Mouse (Mus musculus) neural tube, embryonic 13.5 days (tissue): ENCODE data around the gene Rabepk. TPM values are rescaled to one million over a fixed set of nuclear protein-coding genes. Genes with fewer than 3 reads are reported as not detected.
"Not testable (repeated sequence)": the region's sequence is repeated elsewhere in the genome, so short reads cannot be mapped to it uniquely, and the experiment has no call there.

ENCODE experiments used
- ATAC-seq: fragments of 200-750 bp; cut with Nextera tagmentation; 2 replicates; pipeline ENCODE4 v1.8.0; 2017; ENCODE audit warnings: low read depth, mild to moderate bottlenecking, moderate TSS enrichment, moderate library complexity
- H3K27ac ChIP-seq: fragments of 300-500 bp; sonication (generic); replicated peaks from 2 replicates; pipeline ENCODE4 v1.5.1; 2015; ENCODE audit warnings: moderate library complexity, mild to moderate bottlenecking, inconsistent platforms
- H3K27me3 ChIP-seq: fragments of 300-500 bp; sonication (generic); 2 replicates; pipeline ENCODE4 v1.6.1; 2015; ENCODE audit warnings: mild to moderate bottlenecking, inconsistent platforms
- H3K36me3 ChIP-seq: fragments of 300-500 bp; sonication (generic); 2 replicates; pipeline ENCODE4 v1.6.1; 2015; ENCODE audit warnings: mild to moderate bottlenecking, inconsistent platforms
- H3K4me1 ChIP-seq: fragments of 300-500 bp; sonication (generic); replicated peaks from 2 replicates; pipeline ENCODE4 v1.6.1; 2015; ENCODE audit warnings: inconsistent platforms
- H3K4me2 ChIP-seq: fragments of 300-500 bp; sonication (generic); 2 replicates; pipeline ENCODE4 v1.6.1; 2015; ENCODE audit warnings: inconsistent platforms, mild to moderate bottlenecking, moderate library complexity
- H3K4me3 ChIP-seq: fragments of 300-500 bp; sonication (generic); 2 replicates; pipeline ENCODE4 v1.5.1; 2015; ENCODE audit warnings: mild to moderate bottlenecking, inconsistent platforms
- H3K9ac ChIP-seq: fragments of 300-500 bp; sonication (generic); 2 replicates; pipeline ENCODE4 v1.6.1; 2015; ENCODE audit warnings: moderate library complexity, mild to moderate bottlenecking, inconsistent platforms
- H3K9me3 ChIP-seq: fragments of 300-500 bp; sonication (generic); 2 replicates; pipeline ENCODE4 v1.6.1; 2016; ENCODE audit warnings: inconsistent platforms
- WGBS: fragments of 180-500 bp; shearing (Covaris S2); methylation state at CpG from one replicate; pipeline ENCODE4 v1.1.7; 2015; 5-methylcytosine and 5-hydroxymethylcytosine counted together
- polyA plus RNA-seq: library from polyadenylated mRNA; unstranded; fragments of >200 nt; fragmentation: Nextera tagmentation; extraction: Ambion mirVana; gene quantifications from 2 replicates; pipeline ENCODE4 v1.2.1, GENCODE M21; 2015

Rabepk gene
- polyA plus RNA-seq = 25.7 and 27.1 TPM in 2 replicates

DNA sequence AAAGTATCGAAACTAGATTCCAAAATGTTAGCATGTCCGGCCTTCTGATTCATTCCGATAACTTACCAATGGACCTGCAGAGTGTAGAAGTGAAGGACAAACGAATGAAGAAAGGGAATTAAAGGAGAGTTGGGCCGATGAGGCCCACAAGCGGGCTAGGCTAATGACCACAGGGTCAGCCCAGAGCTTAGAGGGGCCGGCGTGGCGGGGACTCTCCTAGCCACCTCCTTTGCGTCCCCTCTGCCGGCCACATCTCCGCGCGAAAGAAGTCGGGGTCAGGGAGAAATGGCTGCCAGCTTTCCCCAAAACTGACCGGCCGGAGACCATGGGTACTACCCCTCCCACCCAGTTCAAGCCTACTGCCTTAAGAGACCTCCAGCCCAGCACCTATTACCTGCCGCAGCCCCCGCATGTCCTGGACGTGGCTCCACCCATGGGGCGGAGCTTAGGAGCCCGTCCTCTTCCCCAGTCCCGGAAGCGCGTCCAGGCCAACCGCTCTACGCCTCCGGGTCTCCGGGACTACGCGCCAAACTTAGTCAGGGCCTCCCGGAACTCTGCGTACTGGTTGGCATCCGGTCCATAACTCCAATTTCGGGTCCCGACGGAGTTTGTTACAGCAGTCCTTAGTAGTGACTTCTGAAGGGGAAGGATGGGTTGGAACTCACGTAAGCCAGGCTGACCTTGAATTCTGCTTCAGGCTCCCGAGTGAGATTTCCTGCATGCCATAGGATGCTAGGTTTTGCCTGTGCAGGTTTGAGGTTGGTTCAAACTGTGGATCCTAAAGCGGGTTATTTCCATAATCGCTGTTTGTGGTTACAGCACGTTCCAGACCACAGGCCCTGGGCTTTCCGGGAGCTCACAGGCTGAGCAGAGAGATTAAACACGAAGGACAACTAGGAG is at the start of gene Rabepk:
Gene Rabepk, minus strand, starts transcription at position 556 of the 900 bp plus-strand sequence.
- H3K9me3 ChIP-seq = no peaks in the 10 kb centered on the region
- no peak within 1 kb of the TSS for H3K27ac ChIP-seq
- peak within 1 kb of the TSS; percentile 61 for H3K4me3 ChIP-seq
- 5% methylated on average over 44 of the region's 44 CpGs for WGBS
- H3K36me3 ChIP-seq = peaks cover 5% of the 10 kb centered on the region; the same call in 1 of the 2 replicates
- no peaks in the 10 kb centered on the region for H3K27me3 ChIP-seq
- peak; percentile 45 for ATAC-seq
- peak within 1 kb of the TSS; percentile 77 for H3K4me2 ChIP-seq
- H3K9ac ChIP-seq = peak within 1 kb of the TSS; percentile 74
- H3K4me1 ChIP-seq = peaks cover 26% of the 10 kb centered on the region

DNA sequence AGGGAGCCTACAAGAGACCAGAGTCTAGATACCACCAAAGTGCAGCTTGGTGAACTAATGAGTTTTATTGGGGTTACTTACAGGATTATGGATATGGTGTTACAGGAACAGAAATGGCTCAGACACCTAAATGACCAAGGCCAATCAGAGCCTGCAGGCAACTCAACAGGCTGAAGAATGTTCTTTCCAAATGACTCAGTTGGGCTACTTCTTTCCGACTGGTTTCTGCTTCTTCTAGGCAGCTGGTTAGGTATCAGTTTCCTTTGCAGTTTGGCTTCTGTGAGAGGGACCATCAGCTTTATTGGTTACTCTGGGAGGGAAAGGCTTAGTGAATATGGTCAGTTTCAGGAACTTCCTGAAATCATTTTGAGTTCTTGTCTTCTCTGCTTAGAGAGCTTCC is 48.0 kb upstream of the Rabepk start:
- WGBS = 88% methylated on average over 1 of the region's 1 CpGs
- Histone ChIP-seq H3K4me3 (no peak overlapping the region), H3K36me3 (peaks cover 39% of the 10 kb centered on the region), H3K9ac (no peak overlapping the region), H3K4me2 (no peak overlapping the region), H3K4me1 (no peaks in the 10 kb centered on the region), H3K27ac (no peak overlapping the region), H3K27me3 (no peaks in the 10 kb centered on the region), H3K9me3 (no peaks in the 10 kb centered on the region)
- ATAC-seq = no peak

DNA sequence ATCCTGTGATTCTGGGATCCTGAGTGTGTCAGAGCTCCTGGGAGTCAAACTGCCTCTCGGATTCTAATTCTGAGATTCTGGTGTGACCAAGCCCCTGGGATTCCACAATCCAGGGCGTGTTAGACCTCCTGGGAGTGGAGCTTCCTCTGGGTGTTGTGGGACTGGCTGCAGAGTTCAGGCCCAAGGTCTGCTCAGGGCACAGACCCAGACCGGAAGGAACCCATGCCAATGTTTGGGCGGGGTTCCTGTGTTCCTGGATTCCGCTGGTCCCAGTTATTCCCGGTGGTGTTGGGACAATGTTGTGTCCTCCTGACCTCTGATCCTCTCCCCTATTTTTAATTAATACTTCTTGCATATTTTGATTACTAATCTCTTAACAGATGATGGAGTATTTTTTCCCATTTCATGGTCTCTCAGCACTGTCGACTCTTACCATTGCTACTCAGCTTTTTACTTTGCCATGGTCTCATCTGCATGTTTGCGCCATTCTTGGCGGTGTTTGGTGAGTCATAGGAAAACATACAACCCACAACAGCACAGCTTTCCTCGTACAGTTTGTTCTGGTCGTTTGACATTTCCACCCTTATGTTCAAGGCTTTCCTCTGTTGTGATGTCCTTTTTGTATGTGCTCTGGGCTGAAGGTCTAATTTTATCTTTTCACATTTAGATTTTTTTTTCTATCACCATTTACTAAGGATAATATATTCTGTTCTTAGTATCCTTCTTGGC is 43.7 kb upstream of the Rabepk start:
- 86% methylated on average over 11 of the region's 11 CpGs for WGBS
- Histone ChIP-seq H3K4me3 (no peak overlapping the region), H3K36me3 (no peaks in the 10 kb centered on the region), H3K27me3 (no peaks in the 10 kb centered on the region; the same call in 1 of the 2 replicates), H3K27ac (no peak overlapping the region), H3K4me2 (no peak overlapping the region), H3K4me1 (no peaks in the 10 kb centered on the region), H3K9me3 (no peaks in the 10 kb centered on the region), H3K9ac (no peak overlapping the region)
- no peak for ATAC-seq

DNA sequence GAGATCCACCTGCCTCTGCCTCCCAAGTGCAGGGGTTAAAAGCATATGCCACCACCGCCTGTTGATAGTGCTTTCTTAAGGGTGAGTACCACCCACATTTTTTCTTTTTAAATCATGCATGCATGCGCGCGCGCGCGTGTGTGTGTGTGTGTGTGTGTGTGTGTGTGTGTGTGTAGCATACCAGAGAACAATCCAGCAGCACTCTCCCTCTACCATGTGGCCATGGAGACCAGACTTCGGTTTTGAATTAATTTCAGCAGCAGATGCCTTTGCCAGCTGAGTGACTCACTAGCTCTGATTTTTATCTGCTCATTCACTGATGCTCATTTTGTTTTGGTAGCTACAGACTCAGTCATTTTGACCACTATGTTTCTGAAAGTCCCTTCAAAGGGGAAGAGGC is 42.0 kb upstream of the Rabepk start:
- Histone ChIP-seq H3K4me3 (no peak overlapping the region), H3K4me2 (no peak overlapping the region), H3K9me3 (no peaks in the 10 kb centered on the region), H3K36me3 (no peaks in the 10 kb centered on the region), H3K4me1 (no peaks in the 10 kb centered on the region), H3K9ac (no peak overlapping the region), H3K27me3 (peaks cover 8% of the 10 kb centered on the region), H3K27ac (no peak overlapping the region)
- no peak for ATAC-seq
- WGBS = 88% methylated on average over 8 of the region's 8 CpGs

DNA sequence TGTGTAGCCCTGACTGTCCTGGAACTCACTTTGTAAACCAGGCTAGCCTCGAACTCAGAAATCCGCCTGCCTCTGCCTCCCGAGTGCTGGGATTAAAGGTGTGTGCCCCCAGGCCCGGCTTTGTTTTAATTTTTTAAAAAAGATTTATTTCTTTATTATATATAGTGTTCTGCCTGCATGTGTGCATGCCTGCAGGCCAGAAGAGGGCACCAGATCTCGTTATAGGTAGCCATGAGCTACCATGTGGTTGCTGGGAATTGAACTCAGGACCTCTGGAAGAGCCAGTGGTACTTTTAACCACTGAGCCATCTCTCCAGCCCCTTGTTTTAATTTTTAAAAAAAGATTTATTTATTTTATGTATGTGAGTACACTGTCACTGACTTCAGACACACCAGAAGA is 40.4 kb upstream of the Rabepk start:
- H3K27me3 ChIP-seq = not testable (repeated sequence)

DNA sequence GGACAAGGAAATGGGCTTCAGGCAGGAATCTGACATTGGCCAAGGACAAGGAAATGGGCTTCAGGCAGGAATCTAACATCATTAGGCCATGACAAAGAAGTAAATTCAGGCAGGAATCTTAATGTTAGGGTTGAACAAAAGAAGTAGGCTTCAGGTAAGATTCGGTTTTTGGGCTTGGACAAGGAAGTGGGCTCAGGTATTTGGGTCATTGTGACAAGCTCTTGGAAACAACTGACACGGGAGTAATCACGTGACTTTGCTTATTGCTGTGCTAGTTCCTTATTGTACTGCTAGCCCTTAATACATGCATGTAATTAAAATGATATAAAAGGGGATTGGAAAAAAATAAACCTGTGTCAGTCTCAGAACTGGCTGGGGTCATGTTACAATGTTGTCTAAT is 36.0 kb upstream of the Rabepk start:
- Histone ChIP-seq H3K4me1 (no peaks in the 10 kb centered on the region), H3K4me3 (no peak overlapping the region), H3K27ac (no peak overlapping the region), H3K36me3 (no peaks in the 10 kb centered on the region), H3K4me2 (no peak overlapping the region), H3K27me3 (peaks cover 14% of the 10 kb centered on the region), H3K9ac (no peak overlapping the region), H3K9me3 (no peaks in the 10 kb centered on the region)
- WGBS = 75% methylated on average over 3 of the region's 3 CpGs
- ATAC-seq = no peak

More for the DNA sequence above, 40.4 kb upstream of the Rabepk start:
- WGBS = 82% methylated on average over 5 of the region's 5 CpGs
- not testable (repeated sequence) for H3K27ac ChIP-seq, H3K4me1 ChIP-seq, ATAC-seq, H3K4me2 ChIP-seq, H3K36me3 ChIP-seq, H3K9me3 ChIP-seq, H3K4me3 ChIP-seq, H3K9ac ChIP-seq

DNA sequence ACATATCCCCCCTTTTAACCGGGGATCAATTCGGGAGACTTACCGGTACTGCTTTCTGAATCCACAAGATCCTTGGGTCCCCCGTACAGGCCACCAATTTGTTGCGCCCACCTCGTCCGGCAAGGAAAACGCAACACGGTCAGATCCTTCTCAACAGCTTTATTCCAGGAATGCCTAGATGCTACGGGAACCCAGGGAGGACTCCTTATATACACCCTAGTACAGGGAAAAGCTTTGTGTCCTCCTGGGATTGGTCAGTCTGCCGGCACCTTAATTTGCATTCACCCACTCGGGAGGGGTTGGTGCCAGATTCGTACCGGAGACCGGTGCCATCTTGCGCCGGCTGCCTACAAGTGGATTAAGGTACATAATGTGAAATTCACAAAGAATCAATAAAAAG is 33.9 kb upstream of the Rabepk start:
- Histone ChIP-seq H3K4me2 (no peak overlapping the region), H3K4me3 (no peak overlapping the region), H3K9me3 (no peaks in the 10 kb centered on the region), H3K36me3 (no peaks in the 10 kb centered on the region), H3K27ac (no peak overlapping the region), H3K27me3 (peaks cover 18% of the 10 kb centered on the region), H3K4me1 (no peaks in the 10 kb centered on the region), H3K9ac (no peak overlapping the region)
- 87% methylated on average over 17 of the region's 17 CpGs for WGBS
- no peak for ATAC-seq

DNA sequence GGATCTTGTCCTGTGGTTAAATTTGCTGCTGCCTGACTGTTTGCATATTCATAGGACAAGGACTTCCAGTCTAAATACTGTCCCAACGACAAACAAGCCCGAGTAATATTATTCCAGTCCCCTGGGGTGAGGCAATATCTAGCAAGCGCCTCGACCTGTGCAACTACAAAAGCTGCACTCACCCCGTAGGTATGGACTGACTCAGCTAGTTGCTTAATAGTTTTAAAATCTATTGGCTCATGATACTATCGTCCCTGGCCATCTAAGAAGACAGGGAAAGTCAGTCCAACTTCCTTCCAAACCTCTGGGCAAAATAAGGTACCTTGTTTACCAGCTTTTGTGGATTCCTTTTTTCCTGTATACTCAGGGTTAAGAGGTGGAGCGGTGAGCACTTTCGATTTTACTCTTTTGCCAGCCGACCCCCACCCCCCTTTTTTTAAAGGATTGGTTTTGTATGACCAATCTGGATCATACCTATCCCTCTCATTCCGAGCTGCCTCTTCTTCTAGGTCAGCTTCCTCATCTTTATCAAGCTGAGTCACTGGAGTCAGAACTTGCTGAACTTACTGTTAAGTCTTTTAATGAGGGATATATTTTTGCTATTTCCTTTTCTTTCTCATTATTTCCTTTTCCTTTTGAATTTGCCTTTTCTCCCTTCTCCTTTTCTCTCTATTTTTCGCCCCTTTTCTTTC is 33.2 kb upstream of the Rabepk start, which contains the start of gene Gm34653:
Gene Gm34653, plus strand, starts transcription at position 242 of the 692 bp plus-strand sequence.
- not testable (repeated sequence) for H3K4me3 ChIP-seq, H3K36me3 ChIP-seq, H3K27ac ChIP-seq, H3K9ac ChIP-seq, H3K4me2 ChIP-seq, H3K4me1 ChIP-seq, H3K9me3 ChIP-seq, ATAC-seq
- peaks cover 18% of the 10 kb centered on the region for H3K27me3 ChIP-seq
- WGBS = 69% methylated on average over 11 of the region's 11 CpGs

DNA sequence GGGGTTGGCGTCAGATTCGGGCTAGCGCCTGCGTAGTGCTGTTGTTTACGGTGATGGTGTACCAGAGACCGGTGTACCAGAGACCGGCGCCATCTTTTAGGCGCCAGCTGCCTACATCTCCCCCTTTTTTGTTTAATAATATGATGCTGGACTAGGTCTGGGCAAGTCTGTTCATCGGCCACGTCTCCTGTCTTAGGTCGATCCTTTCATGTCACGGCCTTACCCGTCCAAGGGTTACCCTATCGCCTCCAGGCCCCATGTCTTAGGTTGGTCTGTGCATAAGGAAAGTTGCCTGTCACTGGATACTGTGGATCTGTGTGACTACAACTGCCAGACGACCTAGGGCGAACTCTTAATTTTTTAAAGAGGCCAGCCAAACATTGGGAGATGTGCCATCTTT is 30.4 kb upstream of the Rabepk start:
- ATAC-seq = not testable (repeated sequence)
- 93% methylated on average over 17 of the region's 17 CpGs for WGBS

DNA sequence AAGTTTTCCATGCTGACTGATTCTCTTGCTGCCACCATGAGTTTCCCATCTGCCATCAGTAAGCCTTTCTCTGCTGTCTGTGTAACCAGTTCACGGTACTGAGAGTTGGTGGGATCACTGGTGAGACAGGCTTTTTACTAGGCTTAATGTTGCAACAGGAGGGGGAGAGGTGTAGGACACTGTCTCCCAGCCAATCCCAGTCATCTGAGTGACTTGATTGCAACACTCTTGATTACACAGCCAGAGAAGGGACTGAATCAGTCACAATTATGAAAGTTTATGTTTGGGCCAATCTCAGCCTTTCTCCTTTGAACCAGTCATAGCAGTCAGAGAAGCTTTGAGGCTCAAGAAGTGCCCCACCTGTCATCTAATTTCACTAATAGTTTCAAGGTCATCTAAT is 28.3 kb upstream of the Rabepk start:
- Histone ChIP-seq H3K4me3 (no peak overlapping the region), H3K4me2 (no peak overlapping the region), H3K4me1 (peaks cover 27% of the 10 kb centered on the region), H3K27me3 (peaks cover 4% of the 10 kb centered on the region; the same call in 1 of the 2 replicates), H3K9ac (no peak overlapping the region), H3K36me3 (no peaks in the 10 kb centered on the region), H3K27ac (no peak overlapping the region), H3K9me3 (no peaks in the 10 kb centered on the region)
- WGBS = 91% methylated on average over 1 of the region's 1 CpGs
- no peak for ATAC-seq

More for the DNA sequence above, 30.4 kb upstream of the Rabepk start:
- not testable (repeated sequence) for H3K4me2 ChIP-seq, H3K27ac ChIP-seq, H3K36me3 ChIP-seq, H3K9ac ChIP-seq, H3K27me3 ChIP-seq, H3K9me3 ChIP-seq, H3K4me3 ChIP-seq
- H3K4me1 ChIP-seq = peaks cover 11% of the 10 kb centered on the region

DNA sequence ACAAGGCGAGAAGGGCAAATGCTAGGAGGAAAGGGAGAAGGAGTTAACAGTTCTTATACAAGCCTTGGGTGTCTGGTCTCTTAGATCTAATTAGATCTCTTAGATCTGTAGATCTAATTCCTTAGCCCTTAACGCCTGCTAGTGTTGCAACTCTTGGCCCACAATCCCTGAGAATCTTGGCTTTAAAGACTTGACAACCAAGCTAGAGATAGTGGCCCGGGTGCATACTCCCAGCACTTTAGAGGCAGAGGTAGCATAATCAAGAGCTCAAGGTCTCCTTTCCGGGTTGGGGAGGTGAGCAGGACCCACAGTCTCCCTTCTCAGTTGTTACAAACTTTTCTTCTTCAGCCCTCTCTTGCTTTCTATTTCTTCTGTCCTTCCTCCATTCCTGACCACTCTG is 27.9 kb upstream of the Rabepk start:
- no peaks in the 10 kb centered on the region for H3K9me3 ChIP-seq
- no peak overlapping the region for H3K9ac ChIP-seq
- H3K27me3 ChIP-seq = peaks cover 4% of the 10 kb centered on the region; the same call in 1 of the 2 replicates
- H3K4me3 ChIP-seq = no peak overlapping the region
- peaks cover 1% of the 10 kb centered on the region; the same call in 1 of the 2 replicates for H3K36me3 ChIP-seq
- H3K4me2 ChIP-seq = no peak overlapping the region
- H3K4me1 ChIP-seq = peaks cover 27% of the 10 kb centered on the region
- WGBS = 91% methylated on average over 4 of the region's 4 CpGs
- ATAC-seq = no peak
- no peak overlapping the region for H3K27ac ChIP-seq
